Mouse (Mus musculus) mature B cell (primary cell): Measurements from ENCODE around the gene Il6.
"Not testable (repeated sequence)": the region's sequence is repeated elsewhere in the genome, so short reads cannot be mapped to it uniquely, and the experiment has no call there.

ENCODE experiments used
- in situ Hi-C: fragments of 300-500 bp; cut with MboI; formaldehyde crosslinking; loops from 2 replicates; pipeline ENCODE4 v1.14.3; 2019

Gene Il6

GRCm38 (mm10) chr5:30012726-30013503, at the start of gene Il6:
TSS of gene Il6 (plus strand) at chr5:30013114.
- in situ Hi-C loops, result loop anchor here (25.0 kb wide), 1 partner anchor 176 kb away; no protein-coding TSS in a partner anchor

- in situ Hi-C loops, result no loop called here
These were observed 49.4 kb upstream of the Il6 start for GRCm38 (mm10) chr5:29963488-29963887.

- in situ Hi-C loops, result no loop called here
These were observed 42.7 kb upstream of the Il6 start for GRCm38 (mm10) chr5:29970212-29970611.

GRCm38 (mm10) chr5:29972796-29973195, 40.1 kb upstream of the Il6 start:
- in situ Hi-C loops, result no loop called here

GRCm38 (mm10) chr5:29973533-29973932, 39.4 kb upstream of the Il6 start:
- in situ Hi-C loops, result no loop called here

- in situ Hi-C loops, result no loop called here
These were observed 38.8 kb upstream of the Il6 start for GRCm38 (mm10) chr5:29974115-29974514.

GRCm38 (mm10) chr5:29993583-29993982, 19.3 kb upstream of the Il6 start:
- in situ Hi-C loops, result no loop called here

GRCm38 (mm10) chr5:29994344-29994743, 18.6 kb upstream of the Il6 start:
- in situ Hi-C loops, result no loop called here

GRCm38 (mm10) chr5:29997351-29997750, 15.6 kb upstream of the Il6 start:
- in situ Hi-C loops, result no loop called here

- in situ Hi-C loops, result loop anchor here (25.0 kb wide), 1 partner anchor 164 kb away; no protein-coding TSS in a partner anchor
These were observed 12.0 kb upstream of the Il6 start for GRCm38 (mm10) chr5:30000921-30001320.

GRCm38 (mm10) chr5:30014580-30014979, 1.7 kb downstream of the Il6 start:
- in situ Hi-C loops, result loop anchor here (25.0 kb wide), 1 partner anchor 177 kb away; no protein-coding TSS in a partner anchor

- in situ Hi-C loops, result not testable (repeated sequence)
These were observed 22.9 kb downstream of the Il6 start for GRCm38 (mm10) chr5:30035862-30036261.

- in situ Hi-C loops, result not testable (repeated sequence)
These were observed 24.2 kb downstream of the Il6 start for GRCm38 (mm10) chr5:30037111-30037510.

- in situ Hi-C loops, result not testable (repeated sequence)
These were observed 26.4 kb downstream of the Il6 start for GRCm38 (mm10) chr5:30039324-30039723.

- in situ Hi-C loops, result not testable (repeated sequence)
These were observed 26.9 kb downstream of the Il6 start for GRCm38 (mm10) chr5:30039841-30040240.

- in situ Hi-C loops, result no loop called here
These were observed 45.4 kb downstream of the Il6 start for GRCm38 (mm10) chr5:30058216-30058731.

GRCm38 (mm10) chr5:30059607-30060006, 46.7 kb downstream of the Il6 start:
- in situ Hi-C loops, result not testable (repeated sequence)

- in situ Hi-C loops, result no loop called here
These were observed 54.8 kb downstream of the Il6 start for GRCm38 (mm10) chr5:30067726-30068125.
